Mouse (Mus musculus) E14TG2a.4 (cell line): ENCODE results near the gene Pithd1.

Experiments used
- CTCF ChIP-seq: conservative IDR thresholded peaks from 2 replicates; pipeline ENCODE4 v1.5.1; 2014; ENCODE audit warnings: low read length
- NANOG ChIP-seq: IDR thresholded peaks from 2 replicates; pipeline ENCODE4 v1.6.1; 2014; ENCODE audit warnings: borderline replicate concordance, low read length, mixed read lengths
- POU5F1 ChIP-seq: IDR thresholded peaks from 2 replicates; pipeline ENCODE4 v1.6.1; 2014; ENCODE audit warnings: low read length, borderline replicate concordance

GRCm38 (mm10) chr4:135971805-135972555 lies 15.1 kb downstream of the Pithd1 start:
- TF ChIP-seq CTCF, result no peak
- no peak for TF ChIP-seq NANOG
- no peak for TF ChIP-seq POU5F1
